Mouse (Mus musculus): ENCODE measurements around the gene Rngtt.

Gene Rngtt

DNA sequence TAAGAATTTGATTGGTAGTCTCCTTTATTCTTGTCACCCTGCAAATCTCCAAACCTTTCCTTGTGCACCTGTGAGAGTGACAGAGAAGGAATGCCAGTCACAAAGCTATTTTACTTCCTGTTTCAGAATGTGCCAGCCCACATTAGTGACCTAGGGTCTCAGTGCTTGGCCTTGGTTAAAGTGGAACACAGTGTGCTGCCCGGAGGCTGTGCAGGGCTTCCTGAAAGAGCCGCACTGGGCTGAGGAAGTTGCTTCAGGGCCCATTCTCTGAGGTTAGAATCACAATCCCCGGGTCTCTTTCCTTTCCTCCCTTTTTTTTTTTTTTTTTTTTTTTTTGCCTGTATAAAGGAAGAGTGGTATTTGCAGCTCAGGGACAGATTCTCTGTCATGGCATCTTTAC lies 203.3 kb downstream of the Rngtt start:
- DNase-seq (ENCODE audit: extremely low spot score, low read depth, low spot score) = no peak

DNA sequence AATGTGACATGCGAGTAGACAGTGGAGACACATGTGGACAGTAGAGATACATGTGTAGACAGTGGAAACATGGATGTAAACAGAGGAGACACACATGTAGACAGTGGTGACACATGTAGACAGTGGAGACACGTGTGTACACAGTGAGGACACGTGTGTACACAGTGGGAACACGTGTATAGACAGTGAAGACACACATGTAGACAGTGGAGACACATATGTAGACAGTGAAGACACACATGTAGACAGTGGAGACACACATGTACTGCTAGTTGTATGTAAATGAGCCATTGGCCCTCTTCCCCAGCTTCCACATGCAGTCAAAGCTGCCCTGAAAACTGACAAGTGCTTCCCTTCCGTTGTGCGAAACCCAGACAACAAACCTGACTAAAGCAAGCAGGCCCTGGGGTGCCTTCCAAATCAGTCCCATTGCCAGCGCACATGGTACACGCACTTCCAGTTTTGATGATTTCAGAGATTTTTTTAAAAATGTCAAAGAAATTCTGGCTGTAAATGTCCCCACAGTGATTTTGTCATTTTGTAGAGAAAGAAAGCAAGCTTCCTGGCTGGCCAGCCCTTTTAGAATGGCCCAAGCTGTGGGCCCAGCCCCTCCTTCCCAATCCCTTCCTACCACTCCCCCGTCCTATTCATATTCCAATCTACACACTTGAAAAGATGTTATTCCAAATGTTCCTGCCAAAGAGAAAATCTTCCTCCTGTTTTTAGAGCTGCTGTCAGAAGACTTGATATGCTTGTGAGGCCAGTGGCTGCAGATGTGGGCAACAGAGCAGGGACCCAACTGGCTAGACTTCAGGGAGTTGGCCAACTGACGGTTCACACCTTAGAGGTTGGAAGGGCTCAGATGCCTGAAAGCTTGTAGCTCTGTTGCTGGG lies 204.2 kb downstream of the Rngtt start:
- DNase-seq (ENCODE audit: extremely low spot score, low read depth, low spot score) = no peak

- no peak for DNase-seq (ENCODE audit: extremely low spot score, low read depth, low spot score)
Observed at GRCm38 (mm10) chr4:33520196-33520595, 210.1 kb downstream of the Rngtt start.

DNA sequence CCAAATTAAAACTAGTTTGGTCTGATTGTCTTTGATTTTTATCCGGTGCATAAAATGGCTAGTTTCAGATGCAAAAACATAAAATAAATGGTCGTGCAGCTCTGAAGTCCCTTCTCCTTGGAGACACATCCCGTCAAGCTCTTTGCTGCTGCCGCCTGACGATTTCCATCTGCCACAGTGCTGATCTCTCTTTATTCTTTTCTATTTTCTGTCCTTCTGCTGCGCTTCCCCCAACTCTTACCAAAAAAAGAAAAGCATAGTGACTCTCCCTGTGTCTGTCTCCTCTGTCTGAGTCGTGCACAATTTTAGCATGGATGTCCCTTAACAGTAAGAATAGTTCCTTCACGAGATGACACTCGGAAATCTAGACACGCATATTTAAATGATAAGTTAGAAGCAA lies 210.8 kb downstream of the Rngtt start:
- no peak for DNase-seq (ENCODE audit: extremely low spot score, low read depth, low spot score)

DNA sequence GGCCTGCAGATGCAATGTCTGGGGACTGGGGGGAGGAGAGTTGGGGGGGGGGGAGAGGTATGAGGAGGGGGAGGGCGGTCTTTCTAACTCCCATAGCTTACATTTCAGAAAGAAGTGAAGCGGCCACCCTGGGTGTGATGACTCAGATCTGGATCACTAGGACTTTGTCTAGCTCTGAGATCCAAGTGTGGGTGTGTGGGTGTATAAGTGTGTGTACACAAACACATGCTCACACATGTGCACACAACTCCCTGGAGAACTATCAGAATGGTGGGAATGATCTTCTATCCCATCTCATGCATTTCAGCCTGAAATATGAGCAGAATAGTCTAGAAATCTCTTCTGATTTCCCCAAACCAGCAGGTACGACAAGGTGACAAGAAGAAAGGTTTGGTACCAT lies 213.7 kb downstream of the Rngtt start:
- no peak for DNase-seq (ENCODE audit: extremely low spot score, low read depth, low spot score)

DNA sequence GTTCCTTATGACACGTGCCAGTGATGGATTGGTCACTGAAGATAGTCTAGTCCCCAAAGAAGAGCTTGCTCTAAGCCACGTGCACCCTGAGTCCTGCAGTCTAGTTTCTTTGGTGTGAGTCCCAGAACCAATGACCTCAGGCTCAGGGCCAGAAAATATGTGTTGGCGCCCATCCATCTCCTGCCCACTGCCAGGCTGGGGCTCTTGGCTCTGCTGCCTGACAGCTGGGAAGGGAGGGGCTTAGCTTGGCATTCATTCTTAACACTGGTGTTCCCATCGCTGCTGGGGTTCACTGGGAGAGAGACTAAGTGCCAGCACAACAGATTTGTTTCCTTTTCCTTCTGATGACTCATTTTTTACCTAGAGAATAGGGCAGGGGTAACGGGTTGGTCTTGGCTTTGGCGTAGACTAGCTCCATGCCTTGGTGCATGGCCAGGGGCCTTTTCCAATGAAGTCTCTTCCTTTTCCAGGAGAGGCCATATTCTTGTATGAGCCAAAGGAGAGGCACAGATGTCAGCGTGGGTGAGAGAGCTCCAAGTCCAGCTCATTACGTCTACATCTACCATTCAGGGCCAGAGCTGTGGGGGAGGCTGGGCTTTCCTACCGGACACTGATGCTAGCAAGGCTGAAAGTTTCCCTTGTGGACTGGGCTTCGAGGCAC lies 214.5 kb downstream of the Rngtt start:
- no peak for DNase-seq (ENCODE audit: extremely low spot score, low read depth, low spot score)

DNA sequence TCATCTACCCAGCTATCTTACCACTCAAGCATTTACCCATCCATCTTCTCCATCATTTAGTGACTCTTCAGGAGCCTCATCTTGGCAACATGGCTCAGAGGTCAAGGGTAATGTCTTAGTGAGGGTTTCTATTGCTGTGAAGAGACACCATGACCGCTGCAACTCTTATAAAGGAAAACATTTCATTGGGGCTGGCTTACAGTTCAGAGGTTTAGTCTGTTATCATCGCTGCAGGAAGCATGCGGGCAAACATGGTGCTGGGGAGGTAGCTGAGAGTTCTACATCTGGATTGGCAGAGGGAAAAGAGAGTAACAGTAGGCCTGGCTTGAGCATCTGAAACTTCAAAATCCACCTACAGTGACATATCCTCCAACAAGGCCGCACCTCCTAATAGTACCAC lies 215.2 kb downstream of the Rngtt start:
- DNase-seq (ENCODE audit: extremely low spot score, low read depth, low spot score) = no peak

- no peak for DNase-seq (ENCODE audit: extremely low spot score, low read depth, low spot score)
Observed at GRCm38 (mm10) chr4:33526092-33526491, 216.0 kb downstream of the Rngtt start.

GRCm38 (mm10) chr4:33526675-33527074 lies 216.6 kb downstream of the Rngtt start:
- no peak for DNase-seq (ENCODE audit: extremely low spot score, low read depth, low spot score)

- DNase-seq (ENCODE audit: extremely low spot score, low read depth, low spot score) = no peak
Observed at GRCm38 (mm10) chr4:33532596-33532995, 222.5 kb downstream of the Rngtt start.

- DNase-seq (ENCODE audit: extremely low spot score, low read depth, low spot score) = no peak
Observed at GRCm38 (mm10) chr4:33544755-33545576, 234.9 kb downstream of the Rngtt start.

DNA sequence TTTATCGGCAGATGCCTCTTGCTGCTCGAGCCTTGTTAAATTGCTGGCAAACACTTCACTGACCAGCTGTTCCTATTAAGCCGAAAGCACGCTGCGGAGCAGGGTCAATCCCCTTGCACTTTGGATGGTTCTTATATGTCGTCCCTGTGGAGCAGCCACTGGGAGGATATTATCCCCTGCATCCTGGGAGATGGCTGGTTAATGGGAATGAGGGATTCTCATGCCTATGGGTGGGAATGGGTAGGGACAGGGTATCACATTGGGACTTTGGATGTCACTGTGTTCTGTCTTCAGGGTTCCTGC lies 235.4 kb downstream of the Rngtt start:
- no peak for DNase-seq (ENCODE audit: extremely low spot score, low read depth, low spot score)

DNA sequence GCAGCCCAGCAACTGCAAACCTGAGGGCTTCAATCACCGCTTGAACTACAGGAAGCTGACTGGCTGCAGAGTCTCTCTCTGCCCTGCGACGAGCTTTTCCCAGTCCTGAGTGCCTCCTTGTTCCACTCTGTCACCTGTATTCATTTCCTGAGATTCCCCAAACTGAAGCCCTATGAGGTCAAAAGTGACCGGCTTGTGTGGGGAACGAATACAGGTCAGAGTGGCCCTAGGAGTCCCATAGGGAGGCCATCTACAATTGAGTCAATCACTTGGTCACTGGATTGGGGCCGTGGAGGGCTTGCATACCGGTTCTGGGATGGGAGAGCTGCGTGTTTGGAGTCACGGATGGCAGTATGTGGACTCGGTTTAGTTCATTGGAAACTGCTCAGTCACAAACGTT lies 236.2 kb downstream of the Rngtt start:
- no peak for DNase-seq (ENCODE audit: extremely low spot score, low read depth, low spot score)

GRCm38 (mm10) chr4:33547315-33547929 lies 237.3 kb downstream of the Rngtt start:
- DNase-seq (ENCODE audit: extremely low spot score, low read depth, low spot score) = no peak

DNA sequence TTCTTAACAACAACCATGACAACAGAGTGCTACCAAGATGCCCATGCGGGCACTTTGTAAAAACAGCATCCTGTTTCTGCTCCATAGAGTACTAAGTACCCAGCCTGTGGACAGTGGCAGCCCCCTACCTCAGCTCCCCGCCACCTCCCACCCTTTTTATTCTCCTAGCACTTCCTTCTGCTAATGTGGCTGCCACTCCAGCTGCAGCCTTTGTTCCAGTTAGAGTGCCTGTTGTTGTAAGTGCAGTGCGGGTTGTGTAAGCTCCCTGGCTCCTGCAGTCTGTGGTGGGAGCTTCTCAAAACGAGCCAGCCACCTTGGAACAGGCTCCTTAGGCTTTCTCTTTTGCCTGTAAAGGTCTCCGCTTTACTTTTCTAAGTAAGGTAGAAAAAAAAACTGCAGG lies 239.5 kb downstream of the Rngtt start:
- DNase-seq (ENCODE audit: extremely low spot score, low read depth, low spot score) = no peak
